Mouse (Mus musculus): ENCODE results near the gene Ghrhr.

Ghrhr gene

DNA sequence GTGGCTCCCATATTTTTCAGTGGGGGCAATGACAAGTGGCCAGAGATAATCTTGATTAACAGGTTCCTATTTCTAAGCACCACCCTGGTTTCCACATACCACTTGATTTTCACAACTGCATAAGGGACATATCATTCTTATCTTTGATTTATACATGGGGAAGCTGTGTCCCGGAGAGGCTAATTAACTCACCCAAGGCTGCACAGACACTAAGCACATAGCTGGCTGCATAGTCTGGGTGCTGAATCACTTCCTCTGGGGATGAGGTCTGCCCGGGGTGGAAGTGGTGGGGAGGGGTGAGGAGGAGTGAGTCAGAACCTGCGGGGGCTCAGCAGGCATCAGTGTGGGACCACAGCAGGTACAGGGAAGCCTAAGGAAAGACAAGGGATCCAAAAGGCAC is 61.8 kb downstream of the Ghrhr start:
- intact Hi-C loops (cut with DNase I) = no loop called here
